Mouse (Mus musculus) stomach, postnatal 0 days (tissue): ENCODE measurements around the gene Olfr1417. TPM values are rescaled to one million over a fixed set of nuclear protein-coding genes. Genes with fewer than 3 reads are reported as not detected.
A peak's percentile ranks its signal among the peaks of the same experiment; 100 is the strongest.

Experiments used
- ATAC-seq: fragments of 200-750 bp; cut with Nextera tagmentation; 2 replicates; pipeline ENCODE4 v1.8.0; 2017; ENCODE audit not compliant: low FRiP score, low TSS enrichment
- DNase-seq: peaks from one replicate; pipeline ENCODE4 v3.0.0-alpha.2; 2016; ENCODE audit warnings: low spot score
- H3K27ac ChIP-seq: fragments of 300-500 bp; sonication (generic); replicated peaks from 2 replicates; pipeline ENCODE4 v1.5.1; 2014; ENCODE audit warnings: mild to moderate bottlenecking, control low read depth
- H3K27me3 ChIP-seq: fragments of 300-500 bp; sonication (generic); 2 replicates; pipeline ENCODE4 v1.6.1; 2014; ENCODE audit warnings: low read length; ENCODE audit not compliant: control insufficient read depth, insufficient read depth
- H3K36me3 ChIP-seq: fragments of 300-500 bp; sonication (generic); 2 replicates; pipeline ENCODE4 v1.6.1; 2014; ENCODE audit warnings: low read length, mixed read lengths; ENCODE audit not compliant: control insufficient read depth, insufficient read depth
- H3K4me1 ChIP-seq: fragments of 300-500 bp; sonication (generic); replicated peaks from 2 replicates; pipeline ENCODE4 v1.6.1; 2014; ENCODE audit warnings: antibody characterized with exemption; ENCODE audit not compliant: control insufficient read depth, insufficient read depth
- H3K4me2 ChIP-seq: fragments of 300-500 bp; sonication (generic); replicated peaks from 2 replicates; pipeline ENCODE4 v1.6.1; 2014; ENCODE audit warnings: low read depth, mild to moderate bottlenecking, control low read depth, moderate library complexity
- H3K4me3 ChIP-seq: fragments of 300-500 bp; sonication (generic); 2 replicates; pipeline ENCODE4 v1.5.1; 2014; ENCODE audit warnings: low read depth, low read length, control low read depth
- H3K9ac ChIP-seq: fragments of 300-500 bp; sonication (generic); 2 replicates; pipeline ENCODE4 v1.6.1; 2014; ENCODE audit warnings: mild to moderate bottlenecking, low read length, control low read depth, mixed read lengths
- H3K9me3 ChIP-seq: fragments of 300-500 bp; sonication (generic); 2 replicates; pipeline ENCODE4 v1.6.1; 2016; ENCODE audit warnings: low read length; ENCODE audit not compliant: control insufficient read depth
- CTCF ChIP-seq: IDR thresholded peaks from 2 replicates; pipeline ENCODE4 v1.5.1; 2016; ENCODE audit warnings: antibody characterized with exemption, low read depth, mild to moderate bottlenecking, moderate library complexity
- EP300 ChIP-seq: optimal IDR thresholded peaks from 2 replicates; pipeline ENCODE3; 2016; ENCODE audit warnings: antibody characterized with exemption
- WGBS: fragments of 180-500 bp; shearing (Covaris S2); extraction: QIAGEN DNeasy Blood & Tissue Kit; methylation state at CpG from one replicate; pipeline ENCODE4 v1.1.7; 2014; 5-methylcytosine and 5-hydroxymethylcytosine counted together
- polyA plus RNA-seq: library from polyadenylated mRNA; unstranded; fragments of >200 nt; fragmentation: Nextera tagmentation; extraction: Ambion mirVana; gene quantifications from 2 replicates; pipeline ENCODE4 v1.2.1, GENCODE M21; 2015

Olfr1417 gene
- polyA plus RNA-seq, 1 experiment from 2014 or later = not detected

- Histone ChIP-seq H3K27me3 (no peaks in the 10 kb centered on the region), H3K36me3 (no peaks in the 10 kb centered on the region), H3K4me3 (peak overlapping the region; percentile 87), H3K9me3 (no peaks in the 10 kb centered on the region), H3K4me1 (no peaks in the 10 kb centered on the region), H3K9ac (no peak overlapping the region), H3K27ac (no peak overlapping the region), H3K4me2 (peak overlapping the region; percentile 90)
- ATAC-seq (peak; percentile 64), DNase-seq (peak; percentile 78)
- TF ChIP-seq CTCF (peak; percentile 79), EP300 (no peak)
- WGBS = 0% methylated on average over 15 of the region's 15 CpGs
These were observed 19.2 kb downstream of the Olfr1417 start for GRCm38 (mm10) chr19:11819800-11820199.

GRCm38 (mm10) chr19:11819143-11819700 lies 19.8 kb downstream of the Olfr1417 start, which contains the start of gene Stx3:
Stx3 (minus strand) TSS chr19:11819403.
- H3K4me1 ChIP-seq = 0 out of 2 replicates have a peak, but pooled peaks cover 2% of the 10 kb centered on the region
- no peaks in the 10 kb centered on the region for H3K9me3 ChIP-seq
- no peaks in the 10 kb centered on the region for H3K36me3 ChIP-seq
- WGBS = under 1% methylated on average over 20 of the region's 20 CpGs
- peak within 1 kb of the TSS; percentile 95 for H3K27ac ChIP-seq
- H3K27me3 ChIP-seq = no peaks in the 10 kb centered on the region
- TF ChIP-seq EP300 = no peak
- no peak for TF ChIP-seq CTCF
- H3K4me3 ChIP-seq = peak within 1 kb of the TSS; percentile 87
- peak within 1 kb of the TSS; percentile 89 for H3K9ac ChIP-seq
- ATAC-seq (no peak), DNase-seq (no peak)
- H3K4me2 ChIP-seq = peak within 1 kb of the TSS; percentile 90

GRCm38 (mm10) chr19:11818199-11819142 lies 20.5 kb downstream of the Olfr1417 start:
- Histone ChIP-seq H3K4me3 (peak overlapping the region; percentile 87), H3K27ac (peak overlapping the region; percentile 95), H3K27me3 (no peaks in the 10 kb centered on the region), H3K9me3 (no peaks in the 10 kb centered on the region), H3K4me2 (peak overlapping the region; percentile 90), H3K4me1 (peaks cover 2% of the 10 kb centered on the region; the same call in 1 of the 2 replicates), H3K36me3 (no peaks in the 10 kb centered on the region), H3K9ac (peak overlapping the region; percentile 89)
- under 1% methylated on average over 70 of the region's 83 CpGs for WGBS
- ATAC-seq (peak; percentile 94), DNase-seq (peak; percentile 86)
- TF ChIP-seq EP300 = no peak
- no peak for TF ChIP-seq CTCF

- WGBS = 19% methylated on average over 5 of the region's 5 CpGs
- no peak for DNase-seq
- H3K4me3 ChIP-seq = peak overlapping the region; percentile 87
- H3K9me3 ChIP-seq = no peaks in the 10 kb centered on the region
- H3K4me2 ChIP-seq = peak overlapping the region; percentile 90
- no peaks in the 10 kb centered on the region for H3K36me3 ChIP-seq
- TF ChIP-seq EP300 (no peak), CTCF (no peak)
- peak overlapping the region; percentile 89; the same call in 1 of the 2 replicates for H3K9ac ChIP-seq
- no peak for ATAC-seq
- peaks cover 4% of the 10 kb centered on the region; the same call in 1 of the 2 replicates for H3K4me1 ChIP-seq
- peak overlapping the region; percentile 95 for H3K27ac ChIP-seq
- no peaks in the 10 kb centered on the region for H3K27me3 ChIP-seq
These were observed 21.4 kb downstream of the Olfr1417 start for GRCm38 (mm10) chr19:11817586-11817985.

GRCm38 (mm10) chr19:11816706-11817105 lies 22.3 kb downstream of the Olfr1417 start:
- H3K27me3 ChIP-seq = no peaks in the 10 kb centered on the region
- no peak overlapping the region for H3K27ac ChIP-seq
- peak overlapping the region; percentile 90; the same call in 1 of the 2 replicates for H3K4me2 ChIP-seq
- TF ChIP-seq CTCF (no peak), EP300 (no peak)
- peaks cover 4% of the 10 kb centered on the region; the same call in 1 of the 2 replicates for H3K4me1 ChIP-seq
- 46% methylated on average over 6 of the region's 6 CpGs for WGBS
- 0 out of 2 replicates have a peak overlapping the region, but pooled peaks have one; percentile 87 for H3K4me3 ChIP-seq
- H3K9me3 ChIP-seq = no peaks in the 10 kb centered on the region
- no peak for ATAC-seq
- H3K9ac ChIP-seq = no peak overlapping the region
- no peak for DNase-seq
- H3K36me3 ChIP-seq = no peaks in the 10 kb centered on the region
